15 mouse cellular contexts compared by ENCODE assay signal in genomic region chr2:78005402-78006021, GRCm38 (mm10).
"Had no signal": no experiment of that assay in that cellular context is flagged by ENCODE, and none has a peak within 500 bp of the region (broad histone marks: within the 10 kb centered on the region; RNA-seq: fewer than 3 reads in every experiment).

No protein-coding gene starts in this region.

- H3K27me3 ChIP-seq: kidney, embryonic 15.5 days; limb, embryonic 12.5 days; liver, embryonic 13.5 days; lung, embryonic 15.5 days had no signal

- H3K4me2 ChIP-seq: kidney, embryonic 15.5 days; limb, embryonic 12.5 days; liver, embryonic 13.5 days; lung, embryonic 15.5 days had no signal

- ATAC-seq: liver, postnatal 0 days; midbrain, embryonic 16.5 days had no signal

- DNase-seq: kidney, adult 2 months; kidney, postnatal 14 days; liver; liver, embryonic 13.5 days; liver, postnatal 0 days; lung, postnatal 14 days; right cerebral cortex, postnatal 4 days; spleen, adult 18-20 months; thymus, postnatal 4 days had no signal

- H3K4me1 ChIP-seq: kidney, embryonic 15.5 days; limb, embryonic 12.5 days; liver, embryonic 13.5 days; lung, embryonic 15.5 days had no signal

- H3K36me3 ChIP-seq: kidney, embryonic 15.5 days; limb, embryonic 12.5 days; liver, embryonic 13.5 days; lung, embryonic 15.5 days had no signal

- H3K9me3 ChIP-seq: kidney, embryonic 15.5 days; limb, embryonic 12.5 days; liver, embryonic 13.5 days; lung, embryonic 15.5 days had no signal

- H3K27ac ChIP-seq: kidney, embryonic 15.5 days; left cerebral cortex, adult 2 months; limb, embryonic 12.5 days; liver, embryonic 13.5 days; lung, embryonic 15.5 days; macrophage had no signal

- H3K4me3 ChIP-seq: kidney, embryonic 15.5 days; left cerebral cortex, adult 2 months; limb, embryonic 12.5 days; liver, embryonic 13.5 days; lung, embryonic 15.5 days had no signal

- H3K9ac ChIP-seq: kidney, embryonic 15.5 days; limb, embryonic 12.5 days; liver, embryonic 13.5 days; liver, postnatal 0 days; lung, embryonic 15.5 days had no signal
